Mouse (Mus musculus) central nervous system, embryonic 11.5 days (tissue): Measurements from ENCODE around the gene Ms4a12. TPM values are rescaled to one million over a fixed set of nuclear protein-coding genes. Genes with fewer than 3 reads are reported as not detected.

Experiments
- polyA plus RNA-seq: library from polyadenylated mRNA; depleted of rRNA; stranded (reverse); fragments of >200 nt; gene quantifications from 2 replicates; pipeline ENCODE4 v1.2.3, GENCODE M21; 2012; rRNA removed

Ms4a12 gene
- not detected in 2 replicates for polyA plus RNA-seq

GRCm38 (mm10) chr19:11232348-11232747 is at the start of gene Ms4a12:
Gene Ms4a12 (minus strand): TSS chr19:11232448.

DNA sequence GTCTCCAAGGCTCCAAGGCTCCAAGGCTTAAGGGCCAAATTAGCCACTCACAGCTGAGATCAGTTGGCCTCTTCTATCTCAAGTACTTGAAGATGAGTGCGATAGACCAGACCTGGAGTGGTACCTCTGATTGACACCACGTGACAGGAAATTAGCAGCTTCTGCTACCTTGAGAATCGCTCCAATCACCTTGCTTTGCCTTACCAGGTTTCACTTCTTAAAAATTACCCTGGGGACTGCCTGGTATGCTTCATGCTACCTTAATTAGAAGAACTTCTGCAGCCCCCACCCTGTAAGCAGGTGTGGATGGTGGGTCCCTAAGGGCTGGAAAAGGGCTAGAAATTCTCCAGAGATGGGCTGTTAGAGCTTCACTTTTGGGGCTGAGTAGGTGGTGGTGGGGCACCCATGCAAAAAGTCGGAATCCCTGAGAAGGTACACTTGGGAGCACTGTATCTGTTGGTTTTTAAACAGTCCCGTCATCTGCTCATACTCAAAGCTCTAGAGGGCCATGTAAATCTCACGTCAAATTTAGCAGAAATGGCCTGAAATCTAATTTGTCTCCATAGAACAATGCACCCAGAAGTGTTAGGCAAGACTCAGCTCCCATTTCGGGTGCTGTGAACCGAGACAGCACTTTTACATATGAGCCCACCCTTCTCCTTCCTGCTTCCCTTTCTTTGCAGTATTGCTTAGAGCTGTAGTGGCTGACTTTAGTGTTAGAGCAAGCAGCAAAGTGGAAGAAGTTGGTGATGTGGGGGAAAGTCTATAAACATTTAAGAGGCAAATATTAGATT is 34.0 kb upstream of the Ms4a12 start, which contains the start of gene Ms4a1:
Ms4a1 (minus strand) TSS at position 190 of the 794 bp plus-strand sequence.

GRCm38 (mm10) chr19:11196546-11196945 is 35.7 kb downstream of the Ms4a12 start, which contains the start of gene Ms4a13:
Gene Ms4a13 (minus strand): TSS chr19:11196737.

GRCm38 (mm10) chr19:11165172-11165571 is 67.1 kb downstream of the Ms4a12 start, which contains the start of gene 1700025F22Rik:
Gene 1700025F22Rik (minus strand): TSS chr19:11165320.

Other genes with a start within 250 kb of the Ms4a12 start
- gene Ms4a15, start 239.2 kb downstream of the Ms4a12 start, polyA plus RNA-seq = not detected in 2 replicates
- not detected in 2 replicates for gene Ms4a18, start 214.4 kb downstream of the Ms4a12 start, polyA plus RNA-seq
- gene Ms4a8a, start 151.3 kb downstream of the Ms4a12 start, polyA plus RNA-seq = not detected in 2 replicates
- not detected in 2 replicates for gene 1700017D01Rik, start 101.6 kb downstream of the Ms4a12 start, polyA plus RNA-seq
- gene 1700025F22Rik, start 67.1 kb downstream of the Ms4a12 start, polyA plus RNA-seq = not detected in 2 replicates
- not detected in 2 replicates for gene Ms4a13, start 35.7 kb downstream of the Ms4a12 start, polyA plus RNA-seq
- gene Ms4a1, start 33.8 kb upstream of the Ms4a12 start, polyA plus RNA-seq = not detected in 2 replicates
- gene Ms4a5, start 51.4 kb upstream of the Ms4a12 start, polyA plus RNA-seq = not detected in 2 replicates
- gene Ms4a14, start 82.0 kb upstream of the Ms4a12 start, polyA plus RNA-seq = 0.04 and 0.12 TPM in 2 replicates
- gene Ms4a7, start 103.7 kb upstream of the Ms4a12 start, polyA plus RNA-seq = 0.82 and 0.93 TPM in 2 replicates
- 0.66 and 0.78 TPM in 2 replicates for gene Ms4a4a, start 143.1 kb upstream of the Ms4a12 start, polyA plus RNA-seq
- gene Ms4a4c, start 172.3 kb upstream of the Ms4a12 start, polyA plus RNA-seq = 0.44 TPM in 1 of 2 replicates, not detected in the other
- gene Ms4a4b, start 211.1 kb upstream of the Ms4a12 start, polyA plus RNA-seq = not detected in 2 replicates
- 2.6 and 3.3 TPM in 2 replicates for gene Ms4a6c, start 236.9 kb upstream of the Ms4a12 start, polyA plus RNA-seq